Mouse (Mus musculus) midbrain, embryonic 10.5 days (tissue): Measurements from ENCODE around the gene D10Wsu102e. TPM values are rescaled to one million over a fixed set of nuclear protein-coding genes. Genes with fewer than 3 reads are reported as not detected.
A peak's percentile ranks its signal among the peaks of the same experiment; 100 is the strongest.
"Not testable (repeated sequence)": the region's sequence is repeated elsewhere in the genome, so short reads cannot be mapped to it uniquely, and the experiment has no call there.

ENCODE experiments used
- DNase-seq: peaks from one replicate; pipeline ENCODE4 v3.0.0-alpha.2; 2017; ENCODE audit warnings: low spot score
- H3K27ac ChIP-seq: fragments of 300-500 bp; sonication (generic); replicated peaks from 2 replicates; pipeline ENCODE4 v1.5.1; 2016; ENCODE audit warnings: mild to moderate bottlenecking
- H3K27me3 ChIP-seq: fragments of 300-500 bp; sonication (generic); 2 replicates; pipeline ENCODE4 v1.6.1; 2016; ENCODE audit warnings: low read depth, mild to moderate bottlenecking; ENCODE audit not compliant: poor library complexity, severe bottlenecking
- H3K36me3 ChIP-seq: fragments of 300-500 bp; sonication (generic); 2 replicates; pipeline ENCODE4 v1.6.1; 2016; ENCODE audit warnings: mild to moderate bottlenecking, moderate library complexity
- H3K4me1 ChIP-seq: fragments of 300-500 bp; sonication (generic); 2 replicates; pipeline ENCODE4 v1.6.1; 2016
- H3K4me3 ChIP-seq: fragments of 300-500 bp; sonication (generic); 2 replicates; pipeline ENCODE4 v1.5.1; 2016; ENCODE audit warnings: mild to moderate bottlenecking, moderate library complexity
- H3K9me3 ChIP-seq: fragments of 300-500 bp; sonication (generic); replicated peaks from 2 replicates; pipeline ENCODE4 v1.6.1; 2016; ENCODE audit warnings: mild to moderate bottlenecking
- WGBS: fragments of 180-500 bp; shearing (Covaris S2); methylation state at CpG from one replicate; pipeline ENCODE4 v1.1.7; 2016; 5-methylcytosine and 5-hydroxymethylcytosine counted together
- polyA plus RNA-seq: library from polyadenylated mRNA; unstranded; fragments of >200 nt; fragmentation: Nextera tagmentation; extraction: Ambion mirVana; gene quantifications from 2 replicates; pipeline ENCODE4 v1.2.1, GENCODE M21; 2016

Gene D10Wsu102e
- polyA plus RNA-seq, 1 experiment from 2014 or later: 1.2 TPM

GRCm38 (mm10) chr10:83353680-83354332 is 6.2 kb upstream of the D10Wsu102e start:
- DNase-seq: no peak
- H3K27me3 ChIP-seq: no peaks in the 10 kb centered on the region
- no peak overlapping the region for H3K27ac ChIP-seq
- no peak overlapping the region for H3K4me3 ChIP-seq
- H3K9me3 ChIP-seq: no peaks in the 10 kb centered on the region
- no peaks in the 10 kb centered on the region for H3K4me1 ChIP-seq
- no peaks in the 10 kb centered on the region for H3K36me3 ChIP-seq
- WGBS: 60% methylated on average over 14 of the region's 14 CpGs

- H3K36me3 ChIP-seq: no peaks in the 10 kb centered on the region
- no peak overlapping the region for H3K4me3 ChIP-seq
- H3K27me3 ChIP-seq: no peaks in the 10 kb centered on the region
- no peak overlapping the region for H3K27ac ChIP-seq
- DNase-seq: no peak
- 76% methylated on average over 8 of the region's 8 CpGs for WGBS
- H3K9me3 ChIP-seq: no peaks in the 10 kb centered on the region
- peaks cover 3% of the 10 kb centered on the region; the same call in 1 of the 2 replicates for H3K4me1 ChIP-seq
These were observed 5.7 kb upstream of the D10Wsu102e start for GRCm38 (mm10) chr10:83354333-83354719.

- no peak overlapping the region for H3K27ac ChIP-seq
- no peak for DNase-seq
- 83% methylated on average over 12 of the region's 12 CpGs for WGBS
- peaks cover 17% of the 10 kb centered on the region for H3K4me1 ChIP-seq
- H3K9me3 ChIP-seq: no peaks in the 10 kb centered on the region
- H3K27me3 ChIP-seq: no peaks in the 10 kb centered on the region
- H3K36me3 ChIP-seq: no peaks in the 10 kb centered on the region
- H3K4me3 ChIP-seq: no peak overlapping the region
These were observed 3.6 kb upstream of the D10Wsu102e start for GRCm38 (mm10) chr10:83356416-83356815.

- whole genome bisulfite sequencing: 84% methylated on average over 4 of the region's 4 CpGs
- no peaks in the 10 kb centered on the region for H3K27me3 ChIP-seq
These were observed 570 bp upstream of the D10Wsu102e start for GRCm38 (mm10) chr10:83359451-83359850.

GRCm38 (mm10) chr10:83360356-83360755 is 335 bp downstream of the D10Wsu102e start:
- no peak for DNase-seq
- Histone ChIP-seq H3K4me3 (peak overlapping the region; percentile 99), H3K36me3 (peaks cover 32% of the 10 kb centered on the region), H3K9me3 (no peaks in the 10 kb centered on the region), H3K4me1 (peaks cover 22% of the 10 kb centered on the region), H3K27ac (peak overlapping the region; percentile 90), H3K27me3 (no peaks in the 10 kb centered on the region)
- under 1% methylated on average over 40 of the region's 40 CpGs for WGBS

More at GRCm38 (mm10) chr10:83359451-83359850, 570 bp upstream of the D10Wsu102e start:
- peak overlapping the region; percentile 90 for H3K27ac ChIP-seq
- H3K36me3 ChIP-seq: peaks cover 23% of the 10 kb centered on the region
- no peaks in the 10 kb centered on the region for H3K9me3 ChIP-seq
- H3K4me3 ChIP-seq: peak overlapping the region; percentile 99
- H3K4me1 ChIP-seq: peaks cover 22% of the 10 kb centered on the region
- no peak for DNase-seq

- no peak for DNase-seq
- H3K27me3 ChIP-seq: no peaks in the 10 kb centered on the region
- H3K4me1 ChIP-seq: peaks cover 22% of the 10 kb centered on the region
- no peaks in the 10 kb centered on the region for H3K9me3 ChIP-seq
- H3K27ac ChIP-seq: no peak overlapping the region
- 59% methylated on average over 5 of the region's 5 CpGs for WGBS
- peak overlapping the region; percentile 99 for H3K4me3 ChIP-seq
- peaks cover 46% of the 10 kb centered on the region for H3K36me3 ChIP-seq
These were observed 1.8 kb downstream of the D10Wsu102e start for GRCm38 (mm10) chr10:83361643-83362382.

GRCm38 (mm10) chr10:83363451-83363850 is 3.4 kb downstream of the D10Wsu102e start:
- no peak overlapping the region for H3K4me3 ChIP-seq
- WGBS: 95% methylated on average over 8 of the region's 8 CpGs
- no peak for DNase-seq
- peaks cover 63% of the 10 kb centered on the region for H3K36me3 ChIP-seq
- no peak overlapping the region for H3K27ac ChIP-seq
- H3K4me1 ChIP-seq: peaks cover 22% of the 10 kb centered on the region
- no peaks in the 10 kb centered on the region for H3K27me3 ChIP-seq
- H3K9me3 ChIP-seq: no peaks in the 10 kb centered on the region

- no peak overlapping the region for H3K27ac ChIP-seq
- WGBS: 94% methylated on average over 5 of the region's 5 CpGs
- H3K27me3 ChIP-seq: no peaks in the 10 kb centered on the region
- H3K9me3 ChIP-seq: no peaks in the 10 kb centered on the region
- no peak overlapping the region for H3K4me3 ChIP-seq
- peaks cover 98% of the 10 kb centered on the region for H3K36me3 ChIP-seq
- no peaks in the 10 kb centered on the region for H3K4me1 ChIP-seq
- no peak for DNase-seq
These were observed 8.9 kb downstream of the D10Wsu102e start for GRCm38 (mm10) chr10:83368918-83369317.

GRCm38 (mm10) chr10:83374045-83374656 is 14.1 kb downstream of the D10Wsu102e start:
- Histone ChIP-seq H3K27me3 (no peaks in the 10 kb centered on the region), H3K4me1 (no peaks in the 10 kb centered on the region), H3K9me3 (no peaks in the 10 kb centered on the region; the same call in 1 of the 2 replicates), H3K36me3 (peaks cover 94% of the 10 kb centered on the region), H3K27ac (no peak overlapping the region), H3K4me3 (no peak overlapping the region)
- no peak for DNase-seq
- 90% methylated on average over 3 of the region's 3 CpGs for WGBS

GRCm38 (mm10) chr10:83375458-83375857 is 15.4 kb downstream of the D10Wsu102e start:
- WGBS: 95% methylated on average over 5 of the region's 5 CpGs
- peaks cover 95% of the 10 kb centered on the region for H3K36me3 ChIP-seq

GRCm38 (mm10) chr10:83376911-83377682 is 17.1 kb downstream of the D10Wsu102e start:
- peaks cover 87% of the 10 kb centered on the region for H3K36me3 ChIP-seq
- WGBS: 93% methylated on average over 8 of the region's 8 CpGs
- no peaks in the 10 kb centered on the region; the same call in 1 of the 2 replicates for H3K9me3 ChIP-seq
- no peaks in the 10 kb centered on the region for H3K27me3 ChIP-seq
- H3K4me1 ChIP-seq: no peaks in the 10 kb centered on the region
- H3K27ac ChIP-seq: no peak overlapping the region
- no peak for DNase-seq
- no peak overlapping the region for H3K4me3 ChIP-seq

More at GRCm38 (mm10) chr10:83375458-83375857, 15.4 kb downstream of the D10Wsu102e start:
- H3K27me3 ChIP-seq, H3K4me3 ChIP-seq, H3K27ac ChIP-seq, DNase-seq, H3K9me3 ChIP-seq, H3K4me1 ChIP-seq: not testable (repeated sequence)

- no peak for DNase-seq
These were observed 18.2 kb downstream of the D10Wsu102e start for GRCm38 (mm10) chr10:83378083-83378833.

More at GRCm38 (mm10) chr10:83378083-83378833, 18.2 kb downstream of the D10Wsu102e start:
- Histone ChIP-seq H3K36me3 (peaks cover 76% of the 10 kb centered on the region), H3K4me1 (no peaks in the 10 kb centered on the region), H3K4me3 (no peak overlapping the region), H3K27ac (no peak overlapping the region), H3K27me3 (no peaks in the 10 kb centered on the region), H3K9me3 (no peaks in the 10 kb centered on the region; the same call in 1 of the 2 replicates)
- WGBS: 93% methylated on average over 9 of the region's 9 CpGs
